Mouse (Mus musculus): ENCODE data around the gene Tmem135. TPM values are rescaled to one million over a fixed set of nuclear protein-coding genes. Genes with fewer than 3 reads are reported as not detected.

The Tmem135 gene
- polyA plus RNA-seq, 1 experiment from 2014 or later, result 22.5 TPM

DNA sequence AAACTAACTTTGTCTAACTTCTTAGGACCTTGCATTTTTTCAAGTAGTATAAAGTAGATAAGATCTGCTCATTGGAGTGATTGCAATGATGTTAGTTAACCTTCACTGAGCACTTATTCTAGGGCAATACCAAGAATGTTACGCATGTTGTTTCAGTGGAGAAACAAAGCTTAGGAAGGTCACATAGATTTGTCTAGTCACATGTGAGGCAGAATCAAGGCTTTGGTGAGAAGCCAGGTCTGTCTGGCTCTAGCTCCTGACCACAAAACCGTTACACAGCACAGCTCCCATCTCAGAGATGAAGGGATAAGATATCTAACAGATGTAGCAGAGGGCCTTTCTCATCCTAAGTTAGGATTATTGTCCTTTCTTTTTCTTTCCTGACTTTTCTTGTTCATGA lies 13.4 kb downstream of the Tmem135 start:
- DNase-seq (ENCODE audit: low spot score), result no peak

DNA sequence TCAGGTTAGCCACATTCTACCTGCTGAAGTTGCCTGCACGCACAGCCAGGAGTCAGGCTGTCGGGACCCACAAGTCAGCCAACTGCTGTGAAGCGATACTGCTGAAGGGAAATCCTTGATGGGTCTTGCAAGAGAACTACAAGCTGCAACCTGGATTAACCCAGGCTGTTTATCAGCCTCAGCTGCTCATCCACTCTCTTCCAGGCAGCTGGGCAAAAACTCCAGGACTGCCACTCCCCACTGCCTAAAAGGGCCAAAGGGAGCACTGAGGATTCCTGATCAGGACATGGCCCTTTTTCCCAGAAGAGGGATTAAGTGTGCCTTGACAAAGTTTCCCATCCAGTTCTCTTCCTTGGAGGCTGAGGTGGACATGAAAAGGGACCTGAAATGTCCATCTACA lies 15.0 kb downstream of the Tmem135 start:
- DNase-seq (ENCODE audit: low spot score), result no peak

DNA sequence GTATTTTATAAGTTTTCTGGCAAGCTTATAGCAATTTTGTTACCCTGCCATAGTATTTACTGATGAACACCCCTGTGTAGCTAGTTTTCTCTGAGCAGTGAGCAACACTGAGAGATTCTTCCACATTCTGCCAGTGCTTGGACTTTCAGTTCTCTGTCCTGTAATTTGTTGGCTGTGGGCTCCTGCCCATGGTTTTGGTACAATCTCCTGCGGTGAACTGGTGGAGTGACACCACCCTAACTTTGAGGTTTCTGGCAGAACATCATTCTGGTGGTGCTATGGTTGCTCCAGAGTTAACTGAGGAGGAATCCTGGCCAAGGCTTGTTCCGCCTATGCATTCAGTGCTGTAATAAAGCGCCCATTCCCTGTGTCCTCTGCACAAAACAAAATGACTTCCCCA lies 21.1 kb downstream of the Tmem135 start:
- DNase-seq (ENCODE audit: low spot score), result no peak

DNA sequence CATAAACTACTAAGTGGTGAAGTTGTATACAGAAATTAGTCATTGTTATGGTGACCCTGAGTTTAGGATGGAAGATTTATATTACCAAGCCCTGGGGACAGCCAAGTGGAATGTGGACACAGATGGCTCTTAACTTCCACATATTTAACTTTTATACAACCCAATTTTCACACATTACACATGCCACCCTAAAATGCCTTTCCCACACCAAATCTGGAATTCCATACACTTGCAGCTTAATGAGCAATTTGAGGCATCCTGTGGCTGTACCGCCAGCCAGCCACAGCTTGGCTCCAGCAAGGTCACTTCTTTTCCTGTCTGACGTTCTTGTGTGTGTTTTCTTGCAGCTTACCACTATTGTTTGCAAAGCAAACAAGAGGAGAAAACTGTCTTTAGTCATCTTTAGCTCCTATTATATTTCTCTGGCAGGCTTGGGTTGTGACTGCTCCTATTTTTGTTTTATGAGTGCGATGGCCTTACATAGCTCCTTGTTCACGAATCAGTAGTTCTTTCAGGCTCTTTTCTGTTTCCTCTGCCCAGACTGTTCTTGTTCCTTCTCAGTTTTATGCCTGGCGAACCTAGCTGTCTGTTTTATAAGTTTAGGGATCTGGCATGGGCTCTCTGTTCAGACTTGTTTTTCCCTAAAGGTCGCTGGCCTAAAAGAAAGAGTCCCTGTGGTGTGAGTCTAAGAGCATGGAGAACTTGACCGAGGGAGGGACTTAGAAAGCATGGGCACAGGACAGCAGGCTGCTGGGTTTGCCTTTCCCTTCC lies 22.9 kb downstream of the Tmem135 start:
- no peak for DNase-seq (ENCODE audit: low spot score)

DNA sequence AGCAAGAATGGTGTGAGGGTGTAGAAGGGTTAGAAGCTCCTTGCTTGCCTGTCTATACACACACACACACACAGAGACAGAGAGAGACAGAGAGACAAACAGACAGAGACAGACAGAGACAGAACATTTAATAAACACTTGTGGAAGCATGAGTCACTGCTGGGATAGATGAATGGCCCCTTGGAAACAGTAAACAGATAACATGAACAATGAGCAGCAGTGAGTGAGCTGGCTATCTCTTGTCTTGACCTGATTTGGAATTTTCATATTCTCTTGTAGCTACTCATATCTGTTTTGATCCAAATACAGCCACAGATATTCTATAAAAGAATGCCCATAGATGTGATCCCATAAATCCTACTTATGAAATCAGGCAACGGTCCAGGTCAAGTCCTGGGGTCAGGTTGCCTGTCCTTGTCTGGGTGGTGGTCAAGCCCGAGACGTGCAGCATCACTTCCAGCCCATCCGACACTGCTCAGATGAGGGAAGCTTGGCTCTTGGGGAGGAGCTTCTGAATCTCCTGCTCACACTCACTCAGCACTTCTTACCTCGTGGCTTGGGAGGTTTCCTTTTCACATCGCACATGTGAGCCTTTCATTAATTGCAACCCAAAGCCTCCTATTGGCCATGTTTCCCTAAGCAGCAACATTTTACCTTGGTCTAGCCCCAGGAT lies 32.3 kb downstream of the Tmem135 start:
- DNase-seq (ENCODE audit: low spot score), result no peak

DNA sequence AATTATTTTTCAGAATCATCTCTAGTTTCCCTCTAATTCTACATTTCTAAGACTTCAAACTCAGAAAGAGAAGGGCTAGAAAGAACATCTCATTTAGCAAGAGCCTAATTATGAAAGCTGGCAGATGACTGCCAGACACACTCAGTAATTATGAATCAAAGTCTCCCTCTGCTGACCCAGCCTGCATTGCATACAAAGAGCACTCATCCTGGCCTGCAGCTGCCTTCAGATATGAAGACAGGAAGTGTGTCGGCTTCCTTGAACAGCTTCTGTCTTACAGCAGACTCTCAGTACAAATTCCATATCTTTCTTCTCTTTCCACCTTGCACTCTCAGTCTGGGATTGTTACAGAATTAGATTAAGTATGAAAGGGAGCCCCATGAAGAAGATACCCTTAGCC lies 33.1 kb downstream of the Tmem135 start:
- DNase-seq (ENCODE audit: low spot score), result peak; percentile 9

DNA sequence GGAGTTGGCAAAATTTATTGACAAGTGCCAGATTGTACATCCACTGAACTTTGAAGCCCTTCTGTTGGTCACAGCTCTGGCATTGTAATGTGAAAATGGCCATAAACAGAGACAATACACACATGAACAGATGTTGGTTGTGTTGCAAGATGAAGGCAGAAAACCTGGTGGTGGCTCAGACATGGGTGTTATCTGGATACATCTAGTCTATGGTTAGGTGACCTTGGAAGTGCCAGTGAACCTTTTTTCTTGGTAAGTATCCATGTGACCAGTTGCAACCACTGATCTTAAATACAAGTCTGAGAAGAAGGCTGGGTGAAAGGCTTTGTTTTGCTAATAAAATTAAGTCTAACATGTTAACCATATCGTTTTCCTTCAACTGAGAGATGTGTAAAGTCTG lies 33.9 kb downstream of the Tmem135 start:
- no peak for DNase-seq (ENCODE audit: low spot score)

DNA sequence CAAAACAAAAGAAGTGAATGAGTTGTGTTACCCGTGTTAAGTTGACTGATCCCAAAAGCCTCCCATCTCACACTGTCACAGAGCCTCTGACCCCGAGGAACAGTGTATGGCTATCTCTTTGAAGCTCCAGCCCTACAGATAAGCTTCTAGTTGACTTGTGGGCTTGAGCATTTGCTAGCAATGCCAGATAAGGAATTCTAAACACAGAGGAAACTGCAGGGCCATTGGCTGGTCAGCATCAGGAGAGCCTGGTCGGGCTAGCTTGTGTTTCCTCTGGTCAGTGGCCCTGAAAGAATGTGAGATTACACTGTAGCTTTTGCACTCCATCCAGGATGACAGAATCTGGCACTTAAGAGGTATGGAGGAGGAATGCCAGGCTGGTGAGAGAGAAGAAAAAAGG lies 36.4 kb downstream of the Tmem135 start:
- DNase-seq (ENCODE audit: low spot score), result no peak

DNA sequence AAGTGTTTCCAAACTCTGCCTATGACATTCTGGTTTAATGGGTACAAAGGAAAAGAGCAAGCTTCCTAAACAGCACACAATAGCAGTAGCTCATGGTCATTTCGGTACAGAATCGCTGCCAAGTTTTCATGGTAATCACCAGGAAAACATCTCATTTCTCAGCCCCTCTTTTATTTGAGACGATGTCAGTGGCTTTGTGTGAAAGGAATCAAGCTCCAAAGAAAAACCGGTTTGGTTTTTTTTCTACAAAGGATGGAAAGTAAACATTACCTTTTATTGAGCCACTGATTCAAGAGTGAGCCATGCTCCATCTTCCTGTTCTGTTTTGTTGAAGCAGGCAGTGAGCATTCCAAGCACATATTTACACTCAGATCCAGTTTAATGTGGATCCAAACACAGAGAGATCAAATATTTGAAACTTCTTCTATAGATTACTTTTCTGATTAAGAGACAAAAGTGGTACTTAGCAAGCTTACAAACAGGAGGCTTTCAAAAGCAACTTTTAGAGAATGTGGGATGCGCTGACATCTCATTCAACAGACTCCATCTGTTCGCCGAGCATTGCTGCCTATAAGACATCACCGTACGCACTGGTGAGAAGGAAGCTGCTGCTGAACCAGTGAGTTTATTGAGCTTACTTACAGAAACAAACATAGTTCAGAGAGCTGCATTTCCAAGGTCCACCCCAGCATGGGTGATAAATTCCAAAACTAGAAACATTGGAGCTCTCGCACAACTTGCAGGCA lies 38.7 kb downstream of the Tmem135 start:
- DNase-seq (ENCODE audit: low spot score), result no peak

DNA sequence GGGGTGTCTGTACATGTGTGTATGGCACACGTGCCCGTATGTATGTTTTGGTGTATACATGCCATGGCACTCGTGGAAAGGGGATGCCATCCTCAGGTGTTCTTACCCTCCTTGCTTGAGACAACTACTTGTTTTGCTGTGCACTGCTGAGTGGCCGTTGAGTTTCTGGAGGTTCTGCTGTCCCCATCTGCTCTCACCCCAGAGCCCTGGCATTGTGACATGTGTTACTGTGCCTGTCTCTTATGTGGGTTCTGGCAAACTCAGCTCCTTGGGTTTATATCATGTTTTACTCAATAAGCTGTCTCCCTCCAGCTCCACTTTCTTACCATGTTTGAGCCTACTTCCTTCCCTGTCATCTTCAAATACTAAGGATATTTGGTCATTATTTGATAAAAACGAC lies 40.0 kb downstream of the Tmem135 start:
- DNase-seq (ENCODE audit: low spot score), result no peak

DNA sequence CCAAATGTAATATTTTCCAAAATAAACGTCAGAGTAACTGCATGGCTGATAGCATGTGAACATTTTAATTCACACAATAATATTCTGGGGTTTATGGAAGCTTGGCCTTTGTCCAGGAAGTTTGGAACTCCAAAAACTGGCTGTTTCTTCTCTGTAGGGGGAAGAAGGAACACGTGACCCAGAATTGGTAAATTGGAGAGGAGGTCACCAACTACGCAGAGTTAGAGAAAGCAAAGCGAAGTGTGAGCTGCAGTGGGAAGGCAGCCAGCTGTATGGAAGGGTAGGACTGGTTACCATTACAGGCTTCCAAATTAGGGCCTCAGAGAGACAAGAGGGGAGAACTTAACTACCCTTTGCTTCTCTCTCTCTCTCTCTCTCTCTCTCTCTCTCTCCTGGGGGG lies 47.7 kb downstream of the Tmem135 start:
- DNase-seq (ENCODE audit: low spot score), result no peak

DNA sequence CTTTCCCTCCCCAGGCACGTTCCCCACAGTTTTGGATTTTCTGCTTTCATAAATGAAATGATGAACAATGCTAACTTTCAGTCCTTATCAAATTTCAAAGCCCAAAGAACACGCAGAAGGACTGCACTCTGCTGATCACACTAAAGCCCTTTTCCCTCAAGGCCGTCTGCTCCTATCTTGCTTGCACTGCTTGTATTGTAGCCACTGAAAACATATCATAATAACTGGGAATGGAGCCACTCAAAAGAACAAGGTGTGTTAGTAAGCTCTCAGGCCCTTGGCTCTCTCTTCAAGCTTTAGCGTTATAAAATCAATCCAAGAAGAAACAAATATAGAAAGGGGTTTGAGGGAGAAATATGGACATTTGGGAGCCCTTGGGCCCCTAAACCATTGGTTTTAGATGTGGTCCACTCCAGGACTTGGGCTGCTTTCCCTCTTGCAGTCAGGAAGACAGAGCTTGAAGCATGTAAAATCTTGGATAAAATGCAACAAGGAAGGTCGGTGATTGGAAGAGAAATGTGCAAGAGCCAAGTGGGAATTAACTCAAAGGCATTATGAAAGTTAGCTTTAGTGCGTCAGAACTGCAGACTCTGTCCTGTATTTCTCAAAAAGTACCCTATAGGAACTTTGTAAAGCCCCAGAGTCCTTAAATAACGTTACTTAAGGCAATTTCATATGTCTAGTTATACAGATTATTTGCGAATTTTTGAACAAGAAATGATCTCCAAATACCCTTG lies 48.3 kb downstream of the Tmem135 start:
- DNase-seq (ENCODE audit: low spot score), result no peak

DNA sequence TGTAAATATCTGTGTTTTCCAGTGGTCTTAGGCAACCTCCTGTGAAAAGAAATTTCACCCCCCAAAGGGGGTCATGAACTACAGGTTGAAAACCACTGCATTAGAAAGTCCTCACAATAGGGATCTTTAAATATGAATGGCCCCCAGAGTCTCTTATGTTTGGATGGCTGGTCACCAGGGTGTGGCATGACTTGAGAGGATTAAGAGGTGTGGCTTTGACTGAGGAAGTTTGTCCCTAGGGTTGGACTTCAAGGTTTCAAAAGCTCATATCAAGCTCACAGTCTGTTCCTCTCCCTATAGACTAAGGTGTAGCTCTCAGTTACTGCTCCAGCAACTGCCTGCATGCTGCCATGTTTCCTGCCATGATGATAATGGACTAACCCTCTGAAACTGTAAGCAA lies 62.0 kb downstream of the Tmem135 start:
- no peak for DNase-seq (ENCODE audit: low spot score)

DNA sequence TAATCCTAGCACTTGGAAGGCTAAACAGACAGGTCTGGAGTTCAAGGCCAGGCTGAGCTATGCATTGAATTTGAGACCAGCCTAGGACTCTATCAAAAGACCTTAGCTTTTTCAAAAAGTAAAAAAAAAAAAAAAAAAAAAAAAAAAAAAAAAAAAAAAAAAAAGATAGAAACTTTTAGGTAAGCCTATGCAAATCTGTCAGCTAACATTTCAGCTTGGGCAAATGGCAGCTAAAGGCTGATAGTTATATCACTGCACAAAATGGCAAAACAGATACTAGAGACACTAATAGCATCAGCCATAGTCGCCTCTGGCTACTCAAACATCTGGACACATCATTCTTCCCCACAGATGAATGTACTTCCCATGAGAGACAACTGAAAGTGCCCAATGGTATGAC lies 64.2 kb downstream of the Tmem135 start:
- DNase-seq (ENCODE audit: low spot score), result no peak

DNA sequence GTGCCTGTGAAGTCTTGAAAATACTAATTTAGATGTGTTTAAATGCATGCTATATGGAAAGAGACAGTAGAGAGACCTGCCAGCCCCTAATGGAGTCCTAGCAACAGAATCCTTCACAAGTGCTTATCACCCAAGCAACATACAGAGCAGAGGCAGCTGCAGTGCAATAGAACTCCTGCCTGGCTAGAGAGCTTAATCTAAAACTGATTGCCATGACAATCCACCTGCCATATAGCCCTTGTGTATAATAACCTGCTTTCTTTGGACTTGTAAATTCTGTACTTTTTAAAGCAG lies 64.9 kb downstream of the Tmem135 start:
- DNase-seq (ENCODE audit: low spot score), result no peak

DNA sequence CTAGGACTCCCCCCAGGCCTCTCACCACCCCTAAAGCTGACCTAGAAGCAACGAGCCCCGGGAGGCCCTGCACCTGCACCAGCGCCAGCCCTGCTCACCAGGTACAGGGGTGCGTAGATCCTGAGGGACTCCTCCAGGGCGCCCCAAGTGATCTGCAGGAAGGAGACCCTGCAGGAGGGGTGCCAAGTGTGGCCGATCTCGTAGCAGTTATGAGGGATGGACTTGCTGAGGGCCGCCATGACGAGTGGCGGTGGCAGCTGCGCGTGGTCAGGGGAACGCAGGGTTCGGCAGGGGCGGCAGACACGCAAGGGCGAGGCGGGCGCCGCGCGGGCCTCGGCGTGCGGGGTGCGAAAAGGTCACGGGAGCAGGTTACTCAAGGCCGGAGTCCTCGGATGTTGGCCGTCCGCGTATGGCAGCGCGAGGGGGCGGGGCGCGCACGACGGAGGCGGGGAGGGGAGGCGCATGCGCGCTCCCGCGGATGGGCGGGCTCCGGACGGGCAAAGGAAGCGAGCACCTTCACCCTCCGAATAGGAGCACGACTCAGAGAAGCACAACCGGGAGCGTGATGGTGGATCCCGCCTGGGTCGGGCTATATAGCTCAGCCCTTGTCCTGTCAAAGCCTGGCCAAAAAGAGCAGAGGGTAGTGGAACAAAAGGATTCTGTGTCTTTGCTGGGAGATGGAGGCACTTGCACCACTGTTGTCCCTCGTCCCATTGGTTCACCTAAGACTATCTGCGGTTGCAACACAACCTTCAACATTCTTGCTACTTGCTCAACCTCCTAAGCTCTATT lies 65.5 kb downstream of the Tmem135 start:
- peak; percentile 90 for DNase-seq (ENCODE audit: low spot score)

DNA sequence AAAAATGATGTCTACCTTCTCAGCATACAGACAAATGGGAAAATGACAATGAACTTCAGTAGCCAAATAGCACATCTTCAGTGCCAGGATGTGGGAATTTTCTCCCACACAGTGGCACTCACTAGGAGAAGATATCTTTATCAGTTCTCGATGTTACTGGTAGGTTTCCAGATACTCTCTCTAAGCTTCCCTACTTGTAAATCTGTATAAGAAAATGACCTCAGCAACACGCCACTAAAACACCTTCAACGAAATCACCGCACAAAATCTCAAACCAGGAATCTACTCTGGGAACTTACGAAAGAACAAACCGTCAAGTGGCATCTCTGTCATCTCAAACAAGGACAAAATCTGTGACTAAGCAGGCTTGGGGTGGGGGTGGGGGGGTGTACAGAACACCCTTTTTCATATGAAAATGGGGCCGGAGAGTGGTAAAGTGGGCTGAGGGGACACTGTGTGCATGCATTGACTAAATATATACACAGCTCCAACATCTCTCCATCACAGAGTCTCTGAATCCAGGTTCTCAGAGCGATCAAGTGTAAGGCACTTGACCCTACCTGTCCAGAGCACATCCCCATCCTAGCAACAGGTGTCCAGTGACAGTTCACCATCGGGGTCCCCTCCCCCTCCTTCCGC lies 66.2 kb downstream of the Tmem135 start:
- DNase-seq (ENCODE audit: low spot score), result no peak

DNA sequence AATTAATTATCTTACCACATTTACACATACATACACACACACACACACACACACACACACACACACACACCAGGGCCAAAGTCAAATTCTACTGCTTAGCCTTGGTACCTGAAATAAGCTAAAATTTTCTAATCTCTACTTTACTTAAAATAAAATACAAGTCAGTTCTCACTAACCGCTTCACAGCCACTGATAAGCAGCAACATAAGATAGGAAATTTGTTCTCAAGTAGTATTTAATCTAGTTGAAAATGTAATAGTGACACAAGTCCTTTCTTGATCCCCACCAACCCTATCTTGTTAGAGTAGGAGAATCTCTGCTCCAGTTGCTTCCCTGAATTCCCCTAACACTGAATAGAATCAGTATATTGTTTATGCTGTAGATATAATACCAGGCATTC lies 67.6 kb downstream of the Tmem135 start:
- DNase-seq (ENCODE audit: low spot score), result no peak

DNA sequence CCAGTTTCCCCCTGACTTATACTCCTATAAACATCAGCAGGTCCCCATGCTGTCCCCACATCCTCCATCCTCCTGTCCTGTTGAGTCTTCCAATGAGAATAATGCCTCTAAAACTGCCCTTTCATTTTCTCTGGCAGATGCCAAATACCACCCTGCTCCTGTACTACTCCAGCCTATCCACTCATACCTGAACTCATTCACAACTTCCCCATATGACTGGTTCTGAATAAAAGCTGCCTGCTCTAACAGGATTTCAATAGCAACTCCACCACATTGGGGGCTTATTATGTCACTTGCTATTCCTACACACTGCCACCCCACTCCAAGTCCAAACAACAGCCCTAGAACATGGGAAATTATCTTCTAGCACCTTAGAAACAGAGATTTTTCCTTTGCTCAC lies 68.7 kb downstream of the Tmem135 start:
- DNase-seq (ENCODE audit: low spot score), result no peak

DNA sequence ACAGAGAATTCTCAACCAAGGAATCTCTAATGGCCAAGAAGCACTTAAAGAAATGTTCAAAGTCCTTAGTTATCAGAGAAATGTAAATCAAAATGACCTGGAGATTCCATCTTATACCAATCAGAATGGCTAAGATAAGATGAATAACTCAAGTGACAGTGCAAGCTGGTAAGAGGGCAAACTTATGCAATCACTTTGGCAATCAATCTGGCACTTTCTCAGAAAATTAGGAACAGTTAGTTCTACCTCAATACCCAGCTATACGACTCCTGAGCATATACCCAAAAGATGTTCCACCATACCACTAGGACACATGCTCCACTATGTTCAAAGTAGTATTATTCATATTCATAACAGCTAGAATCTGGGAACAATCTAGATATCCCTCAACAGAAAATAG lies 74.1 kb downstream of the Tmem135 start:
- DNase-seq (ENCODE audit: low spot score), result no peak

DNA sequence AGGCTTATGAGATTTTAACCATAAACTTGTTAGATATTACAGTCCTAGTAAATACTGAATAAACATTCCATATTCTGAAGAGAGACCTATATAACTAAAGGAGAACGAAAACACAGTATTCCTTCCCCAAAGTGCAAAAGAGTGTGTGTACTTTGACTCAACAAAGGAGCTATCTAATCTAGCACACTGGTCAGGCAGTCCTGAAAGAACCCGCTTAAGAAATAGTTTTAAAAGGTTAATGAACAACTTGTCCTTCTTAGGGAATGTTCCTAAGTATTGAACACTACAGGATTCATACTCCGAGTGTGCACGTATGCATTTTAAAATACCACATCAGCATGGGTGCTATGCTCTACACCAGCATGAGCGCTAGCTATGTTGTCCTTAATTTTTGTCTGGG lies 76.3 kb downstream of the Tmem135 start:
- DNase-seq (ENCODE audit: low spot score), result no peak
